Mouse (Mus musculus): ENCODE data around the gene Sympk.

The Sympk gene

DNA sequence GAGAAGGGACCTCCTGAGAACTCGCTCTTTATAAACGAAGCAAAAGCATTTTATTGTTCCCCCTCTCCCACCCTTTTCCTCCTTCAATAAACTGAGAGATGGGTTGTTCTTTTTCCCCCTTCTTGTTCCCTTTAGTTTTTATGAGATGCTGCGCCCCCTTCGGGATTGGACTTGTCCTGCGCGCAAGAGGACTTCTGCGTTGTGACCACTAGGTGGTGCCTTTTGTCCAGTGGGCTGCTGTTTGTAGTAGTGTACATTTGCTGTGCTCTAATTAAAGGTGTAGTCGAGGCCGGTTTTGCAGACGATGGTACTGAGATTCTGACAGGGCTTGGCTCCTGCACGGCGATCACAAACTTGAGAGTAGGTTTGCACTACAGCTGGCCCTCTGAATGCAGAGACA lies 17.7 kb upstream of the Sympk start:
- CTCF ChIA-PET: interaction anchor here (0.7 to 2.2 kb wide), 2 partner anchors 17 to 23 kb away, joined by 4 to 6 read pairs; partner anchors contain the start of gene Foxa3

DNA sequence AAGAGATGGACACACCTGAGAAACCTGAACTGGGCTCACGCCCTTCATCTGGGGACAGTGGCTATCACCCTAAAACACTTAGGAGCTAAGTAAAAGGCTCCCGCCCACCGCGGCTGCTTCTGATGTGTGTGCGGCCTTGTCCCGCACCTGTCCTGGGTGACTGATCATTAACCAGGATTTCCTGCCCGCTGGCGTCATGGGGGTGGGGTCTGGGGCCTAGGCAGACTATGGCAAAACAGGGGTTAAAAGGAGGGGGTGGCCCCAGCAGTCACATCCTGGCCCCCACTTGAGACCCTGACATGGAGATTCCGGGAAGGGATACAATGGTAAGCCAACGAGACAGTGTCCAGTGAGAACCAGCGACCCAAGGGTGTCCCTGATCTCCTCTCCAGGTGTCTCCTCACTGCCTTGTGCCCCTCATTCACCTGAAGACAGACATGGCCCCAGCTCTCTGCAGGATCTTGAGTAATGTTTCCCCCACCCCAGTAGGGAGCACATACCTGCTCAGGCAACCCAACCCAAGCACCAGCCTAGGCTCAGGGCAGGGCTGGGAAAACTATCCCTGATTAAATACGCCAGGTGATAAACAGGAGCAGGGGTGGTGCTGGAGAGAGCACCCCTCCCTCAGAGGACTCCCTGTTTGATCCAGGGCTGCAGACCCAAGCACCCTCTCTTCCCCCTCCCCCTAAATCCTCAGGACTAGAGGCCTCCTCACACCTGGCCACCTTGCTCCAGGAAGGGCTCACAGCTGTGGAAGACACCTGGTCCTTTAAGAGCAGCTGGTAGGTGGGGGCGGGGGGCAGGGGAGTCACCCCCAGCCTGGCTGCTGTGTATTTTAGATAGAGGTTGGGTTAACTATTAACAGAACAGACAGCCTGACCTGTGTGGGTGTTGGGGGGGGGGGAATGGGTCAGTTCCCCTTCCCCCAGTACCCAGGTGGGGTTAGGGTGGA lies 16.9 kb upstream of the Sympk start:
- CTCF ChIA-PET: interaction anchor here (2.2 kb wide), 1 partner anchor 16 kb away, joined by 6 read pairs; the partner anchor contains the start of gene Foxa3

DNA sequence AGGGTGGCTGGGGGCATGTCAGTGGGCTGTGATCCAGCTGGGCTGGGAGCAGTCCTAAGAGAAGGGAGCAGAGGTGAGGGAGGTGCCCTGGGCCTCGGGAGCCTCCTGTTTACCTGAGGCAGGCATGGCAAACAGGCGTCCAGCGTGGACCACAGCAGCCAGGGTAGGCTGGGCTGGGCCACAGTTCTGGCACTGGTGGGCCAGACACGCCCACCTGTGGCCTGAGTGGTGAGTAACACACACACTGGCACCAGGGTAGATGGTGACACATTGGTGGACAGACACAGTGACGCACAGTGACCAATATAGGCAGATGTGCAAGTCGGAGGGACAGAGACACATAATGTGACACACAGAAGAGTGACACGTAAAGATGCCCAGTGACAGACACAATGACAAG lies 13.6 kb upstream of the Sympk start:
- CTCF ChIA-PET: no interaction called here

- CTCF ChIA-PET: no interaction called here
Observed at GRCm38 (mm10) chr7:19012025-19012621, 12.1 kb upstream of the Sympk start.

- CTCF ChIA-PET: no interaction called here
Observed at GRCm38 (mm10) chr7:19012882-19013281, 11.3 kb upstream of the Sympk start.

DNA sequence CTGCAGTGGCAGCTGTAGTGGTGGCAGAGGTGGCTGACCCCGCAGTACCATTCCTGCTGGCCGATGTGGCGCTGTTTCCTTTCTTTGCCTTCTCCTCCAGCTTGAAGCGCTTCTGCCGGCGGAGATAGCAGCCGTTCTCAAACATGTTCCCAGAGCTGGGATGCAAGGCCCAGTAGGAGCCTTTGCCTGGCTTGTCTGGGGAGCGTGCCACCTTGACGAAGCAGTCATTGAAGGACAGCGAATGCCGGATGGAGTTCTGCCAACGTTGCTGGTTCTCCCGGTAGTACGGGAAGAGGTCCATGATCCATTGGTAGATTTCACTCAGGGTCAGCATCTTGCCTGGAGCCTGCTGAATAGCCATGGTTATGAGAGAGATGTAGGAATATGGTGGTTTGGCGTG lies 9.7 kb upstream of the Sympk start:
- CTCF ChIA-PET: no interaction called here

DNA sequence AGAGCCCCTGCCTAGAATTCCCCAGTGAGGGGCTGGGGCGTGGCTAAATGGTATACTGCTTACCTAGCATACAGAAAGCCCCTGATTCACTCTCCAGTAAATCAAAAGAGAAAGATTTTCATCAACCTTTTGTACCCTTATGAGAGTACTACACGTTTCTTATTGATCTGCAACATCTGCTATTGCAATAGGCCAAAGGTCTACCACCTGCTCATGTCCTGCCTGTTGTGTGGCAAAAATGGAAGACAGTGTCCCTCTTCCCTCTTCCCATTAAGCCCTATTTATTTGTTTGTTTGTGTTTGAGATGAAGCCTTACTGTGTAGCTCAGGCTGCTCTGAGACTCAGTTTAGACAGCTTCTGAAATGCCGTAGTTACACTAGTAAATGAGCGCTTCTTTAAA lies 8.1 kb upstream of the Sympk start:
- CTCF ChIA-PET: interaction anchor here (0.7 kb wide), 1 partner anchor 23 kb away, joined by 9 read pairs; no protein-coding TSS in a partner anchor

GRCm38 (mm10) chr7:19017909-19018308 lies 6.3 kb upstream of the Sympk start:
- CTCF ChIA-PET: no interaction called here

DNA sequence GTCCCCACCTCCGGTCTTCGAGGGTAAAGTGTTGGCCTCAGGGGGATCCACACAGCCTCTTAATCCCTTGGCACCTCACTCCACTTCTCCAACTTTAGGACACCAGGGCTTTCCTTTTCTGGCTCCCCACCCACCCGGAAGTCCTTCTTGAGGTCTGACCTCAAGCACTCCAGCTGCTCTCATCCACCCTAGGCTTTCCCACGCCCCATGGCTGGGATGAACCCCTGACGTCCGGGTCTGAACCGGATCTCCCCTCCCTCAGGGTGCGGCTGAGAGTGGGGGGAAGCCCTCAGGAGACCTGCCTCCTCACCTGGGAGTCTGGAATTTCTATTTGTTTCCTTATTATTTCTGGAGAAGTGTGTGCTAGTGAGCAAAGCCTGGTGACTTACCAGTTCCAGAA lies 3.1 kb upstream of the Sympk start:
- CTCF ChIA-PET: no interaction called here

- CTCF ChIA-PET: interaction anchor here (0.6 to 1.7 kb wide), 4 partner anchors 16 to 620 kb away, joined by 3 to 6 read pairs (median 4); no protein-coding TSS in a partner anchor
Observed at GRCm38 (mm10) chr7:19022189-19022958, 1.8 kb upstream of the Sympk start.

- CTCF ChIA-PET: interaction anchor here (1.7 kb wide), 1 partner anchor 17 kb away, joined by 6 read pairs; no protein-coding TSS in a partner anchor
Observed at GRCm38 (mm10) chr7:19023357-19023814, 791 bp upstream of the Sympk start, which contains the start of gene Foxa3. TSS of gene Foxa3 (minus strand) at chr7:19023538.

DNA sequence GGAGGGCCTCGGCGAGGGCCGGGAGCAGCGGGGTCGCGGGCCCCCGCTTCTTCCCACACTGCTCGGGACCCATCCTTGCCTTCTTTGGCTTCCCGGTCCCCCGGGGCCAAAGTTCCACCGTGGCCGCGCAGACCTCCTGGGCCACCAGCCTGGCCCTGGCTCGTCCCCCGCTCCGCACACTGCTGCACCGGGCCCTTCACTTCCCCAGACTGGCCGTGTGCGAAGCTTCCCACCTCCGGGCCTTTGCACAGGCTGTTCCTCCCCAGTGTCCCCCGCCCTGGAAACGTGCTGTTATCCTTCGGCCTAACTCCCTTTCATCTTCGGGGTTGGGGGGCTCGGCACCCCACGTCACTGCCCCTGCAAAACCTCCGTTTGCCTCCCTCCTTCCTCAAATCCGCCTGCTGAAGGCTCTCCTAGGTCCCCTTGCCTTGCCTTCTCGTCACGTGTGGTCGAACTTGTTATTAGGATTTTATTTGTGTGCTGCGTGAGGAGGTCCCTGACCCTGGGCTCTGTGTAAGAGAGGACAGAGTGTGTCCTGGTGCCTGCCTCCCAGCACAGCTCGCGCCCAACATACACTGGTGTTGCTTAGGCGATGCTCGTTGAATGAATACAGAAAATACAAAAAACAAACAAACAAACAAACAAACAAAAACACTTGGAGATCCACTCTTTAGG lies 541 bp downstream of the Sympk start:
- CTCF ChIA-PET: interaction anchor here (0.5 kb wide), 1 partner anchor 22 kb away, joined by 14 read pairs; no protein-coding TSS in a partner anchor

- CTCF ChIA-PET: no interaction called here
Observed at GRCm38 (mm10) chr7:19028067-19028466, 3.9 kb downstream of the Sympk start.

- CTCF ChIA-PET: interaction anchor here (0.6 kb wide), 1 partner anchor 23 kb away, joined by 4 read pairs; no protein-coding TSS in a partner anchor
Observed at GRCm38 (mm10) chr7:19029084-19029653, 5.0 kb downstream of the Sympk start.

GRCm38 (mm10) chr7:19031641-19032040 lies 7.5 kb downstream of the Sympk start:
- CTCF ChIA-PET: no interaction called here

- CTCF ChIA-PET: no interaction called here
Observed at GRCm38 (mm10) chr7:19044616-19045015, 20.4 kb downstream of the Sympk start.

GRCm38 (mm10) chr7:19046286-19047069 lies 22.3 kb downstream of the Sympk start:
- CTCF ChIA-PET: interaction anchor here (0.5 to 0.6 kb wide), 2 partner anchors 20 to 46 kb away, joined by 3 to 5 read pairs; no protein-coding TSS in a partner anchor

DNA sequence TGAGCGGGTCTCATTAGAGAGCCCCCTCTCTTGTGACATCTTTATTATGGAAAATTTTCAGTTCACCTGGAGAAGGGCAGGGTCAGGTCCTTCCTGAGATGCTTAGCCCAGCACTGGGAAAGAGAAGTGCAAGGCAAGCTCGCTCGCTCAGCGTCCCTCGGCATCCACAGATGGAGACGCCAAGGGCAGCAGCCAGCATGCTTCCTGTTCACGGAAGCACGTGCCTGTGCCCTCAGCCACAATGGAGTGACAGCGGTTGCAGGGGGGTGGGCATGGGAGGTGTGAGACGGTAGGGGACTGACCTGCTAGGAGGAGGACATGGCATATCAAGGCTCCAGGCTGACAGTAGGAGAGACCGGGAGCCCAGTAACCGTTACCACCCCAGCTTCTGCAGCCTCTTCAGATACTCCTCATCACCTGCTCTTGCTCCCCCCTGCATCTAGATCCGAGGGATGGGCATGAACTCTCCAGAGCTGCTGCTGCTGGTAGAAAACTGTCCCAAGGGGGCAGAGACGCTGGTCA lies 23.9 kb downstream of the Sympk start:
- CTCF ChIA-PET: no interaction called here

DNA sequence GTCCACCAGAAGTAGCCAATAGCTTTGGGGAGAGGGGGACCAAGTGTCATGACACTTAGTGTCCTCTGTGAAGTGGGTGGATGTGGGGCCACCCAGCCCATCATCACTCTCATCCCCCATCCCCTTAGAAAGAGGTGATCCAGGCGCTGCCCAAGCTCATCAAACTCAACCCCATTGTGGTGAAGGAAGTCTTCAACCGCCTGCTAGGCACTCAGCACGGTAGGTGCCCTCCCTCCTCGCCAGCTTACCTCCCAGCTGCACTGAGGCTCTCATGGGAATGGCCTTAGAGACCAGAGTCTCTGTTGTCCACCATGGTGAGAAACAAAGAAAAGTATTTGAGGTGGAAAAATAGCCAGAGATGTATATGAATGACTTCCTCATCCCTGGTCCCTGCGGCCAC lies 25.1 kb downstream of the Sympk start:
- CTCF ChIA-PET: no interaction called here

DNA sequence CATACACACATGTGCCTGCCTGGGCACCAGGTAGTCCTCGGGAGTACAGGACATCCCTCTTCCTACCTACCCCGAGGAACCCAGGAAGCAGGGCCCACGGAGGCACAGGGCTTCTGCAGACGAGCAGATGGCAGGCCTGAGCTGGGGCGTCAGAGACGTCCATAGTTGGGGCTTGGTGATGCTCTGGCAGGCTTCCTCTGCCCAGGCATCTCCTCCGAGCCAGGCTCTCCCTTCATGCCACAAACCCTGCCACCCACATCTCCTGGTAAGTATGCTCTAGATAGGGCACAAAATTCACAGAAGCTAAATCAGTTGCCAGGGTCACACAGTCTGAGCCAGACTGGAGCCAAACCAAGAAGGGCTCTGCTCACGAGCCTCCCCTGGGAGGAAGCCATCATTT lies 26.0 kb downstream of the Sympk start:
- CTCF ChIA-PET: no interaction called here

All from spleen, embryonic (tissue).